Mouse (Mus musculus) brain, embryonic 14.5 days (tissue): ENCODE measurements at regions not wholly inside any gene's neighbourhood (a gene's known extent, or its start where the extent isn't known, plus 50 kb on each side); places are given as distances from the start of the nearest gene placed in this dataset.

Experiments used
- DNase-seq: peaks from one replicate; pipeline ENCODE4 v3.0.0-alpha.2; 2011; ENCODE audit warnings: low read depth
- CTCF ChIP-seq: fragments of 200-500 bp; IDR thresholded peaks from 2 replicates; pipeline ENCODE4 v1.5.1; 2012; ENCODE audit warnings: inconsistent platforms, mild to moderate bottlenecking, moderate library complexity, borderline replicate concordance; ENCODE audit not compliant: insufficient read depth, insufficient read length; ENCODE audit errors: extremely low read depth
- POLR2A ChIP-seq: fragments of 200-500 bp; IDR thresholded peaks from 2 replicates; pipeline ENCODE4 v1.6.1; 2012; ENCODE audit warnings: mild to moderate bottlenecking, inconsistent platforms, borderline replicate concordance; ENCODE audit not compliant: poor library complexity, insufficient read depth, insufficient read length, severe bottlenecking; ENCODE audit errors: extremely low read depth

DNA sequence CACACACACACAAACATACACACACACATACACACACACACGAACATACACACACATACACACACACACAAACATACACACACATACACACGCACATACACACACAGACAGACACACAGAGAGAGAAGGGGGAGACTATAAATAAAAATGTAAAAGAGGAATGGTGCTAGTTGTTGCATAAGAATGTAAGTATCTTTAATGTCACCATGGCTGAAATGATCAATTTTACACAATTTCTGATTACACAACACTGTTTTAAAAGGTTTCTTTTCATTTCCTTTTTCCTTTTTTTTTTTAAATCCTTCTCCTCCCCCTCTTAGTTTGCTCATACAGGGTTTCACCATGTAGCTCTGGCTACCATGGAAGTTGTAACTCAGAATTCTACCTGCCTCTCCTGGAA lies 125.9 kb upstream of the Atp6ap2 start:
- no peak for DNase-seq
- TF ChIP-seq POLR2A (no peak), CTCF (no peak)

DNA sequence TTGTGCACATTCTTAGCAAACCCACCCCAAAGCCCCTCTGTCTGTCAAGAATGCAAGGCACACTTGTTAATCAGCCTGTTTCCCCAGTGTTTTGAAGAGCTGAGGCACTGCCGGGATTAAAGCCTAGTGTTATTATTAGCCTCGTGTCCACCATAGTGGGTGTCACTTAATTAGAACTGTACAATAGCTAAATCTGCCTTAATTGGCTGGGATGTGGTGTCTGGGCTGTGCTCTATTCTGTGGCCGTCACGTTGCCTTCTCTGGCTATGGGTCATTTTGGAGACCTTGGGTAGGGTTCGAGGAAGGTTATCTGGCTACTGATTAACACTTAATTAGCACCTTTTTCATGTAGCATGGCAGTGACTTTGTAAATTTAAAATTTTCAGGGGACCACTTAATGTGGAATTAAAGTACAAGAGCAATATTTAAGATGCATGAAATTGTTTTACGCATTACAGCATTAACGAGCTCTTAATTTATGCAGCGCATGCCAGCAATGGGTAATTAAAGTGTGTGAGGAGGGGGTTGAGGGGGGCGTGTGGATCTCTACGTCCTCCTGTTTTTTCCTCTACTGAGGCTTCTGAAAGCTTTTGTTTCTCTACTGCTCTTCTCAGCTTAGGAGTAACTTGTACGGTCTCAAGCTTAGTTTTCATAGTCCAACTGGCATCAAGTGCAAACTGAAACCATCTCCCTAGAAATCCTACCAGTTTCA lies 124.5 kb upstream of the Atp6ap2 start:
- TF ChIP-seq POLR2A (no peak), CTCF (no peak)
- peak; percentile 82 for DNase-seq

DNA sequence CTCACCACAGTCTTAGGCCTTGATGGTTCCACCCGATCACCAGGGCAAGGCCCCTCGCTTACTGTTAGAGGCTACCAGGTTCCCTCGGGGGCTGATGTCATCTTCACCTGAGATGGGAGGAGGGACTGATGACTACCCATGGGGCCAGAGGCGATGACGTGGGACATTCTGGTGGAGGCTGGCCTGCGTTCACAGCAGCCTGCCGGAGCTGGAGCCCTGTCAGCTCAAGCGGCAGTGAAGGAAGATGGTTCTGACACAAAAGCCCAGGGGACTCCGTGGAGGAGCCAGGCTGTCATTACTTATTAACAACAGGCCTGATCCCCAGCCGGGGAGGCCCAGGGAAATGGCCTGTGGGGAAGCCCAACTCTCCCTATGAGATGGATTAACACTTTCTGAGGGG lies 121.3 kb upstream of the Atp6ap2 start:
- peak; percentile 57 for DNase-seq
- TF ChIP-seq CTCF (no peak), POLR2A (no peak)

DNA sequence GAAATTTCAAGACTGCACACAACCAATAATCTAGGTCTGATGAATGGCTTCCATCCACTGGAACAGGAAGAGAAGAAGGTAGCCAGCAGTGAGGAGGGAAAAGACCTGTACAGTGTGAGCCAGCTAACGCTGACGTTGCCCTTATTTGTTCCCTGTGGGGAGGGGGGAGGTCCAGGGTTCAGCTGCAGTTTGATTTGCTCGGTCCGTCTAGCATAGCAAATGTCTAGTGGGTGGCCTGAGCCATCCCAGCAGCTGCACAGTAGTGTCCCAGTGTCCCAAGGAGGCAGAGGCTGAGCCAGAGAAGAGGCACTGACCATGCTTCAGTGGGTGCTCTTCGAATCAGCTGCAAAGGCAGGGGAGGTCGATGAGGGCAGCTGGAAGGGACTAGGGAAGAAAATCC lies 120.7 kb upstream of the Atp6ap2 start:
- DNase-seq, result no peak
- no peak for TF ChIP-seq POLR2A
- no peak for TF ChIP-seq CTCF

DNA sequence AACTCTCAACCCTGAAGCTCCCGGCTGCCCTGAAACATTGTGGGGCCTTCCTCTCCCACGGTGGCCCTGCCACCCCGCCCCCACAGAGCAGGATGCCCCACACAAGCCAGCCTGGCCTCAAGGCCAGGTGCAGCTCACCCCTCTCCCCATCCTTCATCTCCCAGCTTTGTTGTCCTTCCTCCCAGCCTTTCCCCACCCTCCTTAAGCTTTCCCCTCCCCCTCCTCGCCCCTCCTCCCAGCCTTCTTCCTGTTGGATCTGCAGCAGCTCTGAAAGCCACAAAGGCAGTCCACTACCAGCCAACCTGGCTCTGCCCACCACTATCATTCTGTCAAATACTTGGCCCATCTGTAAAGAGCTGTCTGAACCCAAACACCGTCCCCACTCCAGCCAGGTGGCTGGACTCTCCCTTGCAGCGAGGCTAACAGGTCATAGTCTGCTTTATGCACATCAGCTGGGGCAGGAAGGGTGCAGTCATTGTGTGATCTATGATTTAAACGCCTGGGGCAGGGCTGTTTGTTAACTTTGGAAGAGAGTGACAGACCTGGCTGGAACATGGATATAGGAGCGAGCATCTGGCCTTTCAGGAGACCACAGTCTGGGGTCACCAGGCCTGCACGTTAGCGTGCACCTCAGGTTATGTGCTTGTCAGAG lies 119.9 kb upstream of the Atp6ap2 start:
- peak; percentile 35 for DNase-seq
- TF ChIP-seq CTCF (no peak), POLR2A (no peak)

DNA sequence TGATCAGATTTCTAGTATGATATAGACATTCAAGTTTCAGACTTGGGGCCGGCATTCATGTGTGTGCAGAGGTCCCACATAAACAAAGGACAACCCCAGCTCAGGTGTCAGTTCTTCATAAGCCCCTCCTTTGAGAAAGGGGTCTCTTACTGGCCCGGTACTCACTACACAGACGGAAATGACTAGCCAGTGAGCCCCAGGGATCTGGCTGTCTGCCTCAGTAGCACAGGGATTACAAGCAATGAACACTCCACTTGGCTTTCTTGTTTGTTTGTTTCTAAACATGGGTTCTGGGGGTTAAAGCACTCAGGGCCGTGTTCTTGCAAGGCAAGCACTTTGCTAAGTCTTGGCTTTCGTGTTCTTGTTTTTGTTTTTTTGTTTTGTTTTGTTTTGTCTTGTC lies 115.3 kb upstream of the Atp6ap2 start:
- DNase-seq, result no peak

DNA sequence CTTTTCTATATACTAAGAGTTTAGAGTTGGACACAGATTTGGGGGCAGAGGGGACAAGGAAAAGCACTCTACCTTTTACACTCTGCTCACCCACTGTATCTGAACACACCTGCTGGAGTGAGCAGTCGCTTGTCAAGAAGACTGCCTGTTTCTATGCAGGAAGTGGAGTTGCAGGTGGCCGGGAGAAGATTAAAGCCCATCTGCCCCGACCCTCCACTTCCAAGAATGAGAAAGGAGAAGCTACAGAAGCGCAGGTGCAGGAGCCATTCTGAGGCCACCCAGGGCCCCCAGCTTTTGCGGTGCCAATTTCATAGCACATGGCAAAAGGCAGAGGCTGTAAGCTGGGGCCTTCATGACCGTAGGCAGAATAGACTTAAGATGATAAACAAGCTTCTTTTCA lies 108.4 kb upstream of the Atp6ap2 start:
- no peak for TF ChIP-seq POLR2A
- no peak for TF ChIP-seq CTCF
- no peak for DNase-seq

More for the DNA sequence above, 115.3 kb upstream of the Atp6ap2 start:
- no peak for TF ChIP-seq POLR2A
- no peak for TF ChIP-seq CTCF

DNA sequence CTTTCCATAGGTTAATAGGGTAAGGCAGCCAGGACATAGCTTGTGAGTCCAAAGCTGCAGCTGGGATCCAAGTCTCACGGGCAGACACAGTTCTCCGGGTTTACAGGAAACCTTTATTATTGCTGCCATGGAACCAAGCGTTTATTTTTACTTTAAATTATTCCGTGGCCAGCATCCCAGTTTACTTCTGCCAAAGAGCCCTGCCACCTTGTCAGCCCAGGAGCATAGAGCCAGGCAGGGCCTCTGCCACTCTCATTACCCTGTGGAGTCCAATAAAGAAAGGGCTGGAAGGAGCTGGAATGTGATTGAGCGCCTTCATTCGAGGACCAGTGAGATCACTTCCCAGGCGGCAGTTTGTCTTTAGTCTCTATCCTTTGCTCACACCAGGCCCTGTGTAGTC lies 96.6 kb upstream of the Atp6ap2 start:
- TF ChIP-seq POLR2A (no peak), CTCF (no peak)
- peak; percentile 54 for DNase-seq

DNA sequence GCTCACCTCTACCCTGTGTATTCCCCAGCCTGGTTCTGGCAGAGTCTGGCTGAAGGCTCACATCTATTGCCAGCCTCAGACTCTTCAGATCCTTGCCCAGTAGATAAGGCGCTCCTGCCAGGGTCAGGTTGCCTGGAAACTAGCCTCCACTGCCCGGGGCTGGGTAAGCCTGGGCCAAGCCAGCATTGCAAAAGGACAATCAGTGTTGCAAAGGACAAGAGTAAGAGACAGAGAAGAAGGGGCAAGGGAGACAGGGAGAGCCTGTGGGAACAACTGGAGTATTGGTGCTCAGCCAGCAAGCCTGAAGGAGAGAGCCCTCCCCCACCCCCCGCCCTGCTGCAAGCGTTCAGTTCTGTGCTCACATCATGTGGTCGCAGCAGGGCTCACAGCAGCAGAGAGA lies 94.4 kb upstream of the Atp6ap2 start:
- DNase-seq, result peak; percentile 71
- TF ChIP-seq CTCF (no peak), POLR2A (no peak)

DNA sequence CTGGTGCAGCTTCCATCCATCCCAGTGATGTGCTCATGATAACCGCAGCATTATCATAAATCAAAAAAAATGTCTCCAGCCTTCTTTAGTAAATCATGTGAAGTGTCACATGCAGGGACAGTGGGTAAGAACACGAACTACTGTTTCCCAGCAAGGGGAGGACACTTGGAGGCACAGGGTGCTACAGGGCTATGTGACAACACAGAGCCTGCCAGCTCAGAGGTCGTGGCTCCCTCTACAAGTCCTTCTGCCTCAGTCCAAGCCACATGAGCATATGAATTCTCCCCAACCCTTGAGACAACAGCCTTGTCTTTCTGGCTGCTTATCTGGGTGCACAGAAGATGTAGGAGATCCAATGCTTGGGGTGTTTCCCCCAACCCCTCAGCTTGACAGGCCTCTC lies 93.7 kb upstream of the Atp6ap2 start:
- TF ChIP-seq POLR2A (no peak), CTCF (no peak)
- no peak for DNase-seq

DNA sequence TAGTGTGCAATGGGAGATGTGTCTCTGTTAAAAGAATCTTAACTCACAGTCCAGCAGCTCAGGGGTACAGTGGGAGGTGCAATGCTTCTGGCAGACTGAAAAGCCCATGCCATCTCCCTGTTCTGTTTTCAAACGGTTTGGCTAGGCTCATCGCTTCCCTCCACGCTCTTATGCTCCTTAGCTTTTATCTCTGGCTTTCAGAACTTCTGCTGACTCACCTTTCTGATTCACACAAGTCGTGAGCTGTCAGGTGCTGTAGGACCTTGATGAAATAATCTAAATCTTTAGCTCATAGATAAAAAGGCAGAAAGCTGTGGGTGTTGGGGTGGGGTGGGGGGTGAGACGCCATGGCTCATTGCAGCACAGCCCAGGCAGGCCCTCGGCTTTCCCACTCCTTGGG lies 93.1 kb upstream of the Atp6ap2 start:
- TF ChIP-seq POLR2A (no peak), CTCF (no peak)
- no peak for DNase-seq

DNA sequence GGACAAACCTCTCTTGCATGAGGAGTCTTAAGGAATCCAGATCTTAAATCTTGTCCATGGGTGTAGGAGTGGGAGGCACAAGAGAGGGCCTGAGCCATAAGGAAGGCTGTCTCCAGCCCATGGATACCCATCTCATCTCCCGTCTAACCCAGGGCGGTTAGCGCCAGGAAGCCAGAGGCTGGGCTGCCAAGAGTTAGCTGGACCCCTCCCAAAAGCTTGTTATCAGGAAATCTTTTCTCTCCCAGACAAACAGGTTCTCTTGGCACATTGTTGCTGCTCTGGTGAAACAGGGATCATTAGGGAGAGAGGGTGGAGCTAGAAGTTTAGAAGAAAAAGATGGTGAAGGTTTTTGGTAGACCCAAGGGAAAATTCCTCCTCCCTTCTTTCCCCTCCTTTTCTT lies 87.0 kb upstream of the Atp6ap2 start:
- TF ChIP-seq POLR2A, result no peak
- TF ChIP-seq CTCF, result no peak
- DNase-seq, result peak; percentile 50

DNA sequence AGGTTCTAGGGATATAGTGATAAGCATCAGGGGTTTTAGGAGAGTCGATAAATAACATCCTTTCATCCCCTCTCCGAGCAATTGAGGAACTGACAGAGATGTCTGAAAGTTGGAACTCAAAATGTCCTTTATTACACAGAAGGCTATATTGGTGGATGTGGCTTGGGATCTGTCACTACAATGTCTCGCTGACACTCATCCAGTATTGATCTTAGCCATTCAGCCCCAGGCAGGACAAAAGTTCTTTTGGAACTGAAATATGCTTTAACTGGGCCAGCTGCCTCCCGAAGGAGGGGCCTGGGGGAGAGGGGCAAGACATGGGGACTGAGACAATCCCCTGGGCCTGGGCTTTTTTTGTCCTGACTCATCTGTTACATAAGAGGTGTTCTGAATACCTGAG lies 85.2 kb upstream of the Atp6ap2 start:
- DNase-seq, result no peak
- TF ChIP-seq CTCF (no peak), POLR2A (no peak)

DNA sequence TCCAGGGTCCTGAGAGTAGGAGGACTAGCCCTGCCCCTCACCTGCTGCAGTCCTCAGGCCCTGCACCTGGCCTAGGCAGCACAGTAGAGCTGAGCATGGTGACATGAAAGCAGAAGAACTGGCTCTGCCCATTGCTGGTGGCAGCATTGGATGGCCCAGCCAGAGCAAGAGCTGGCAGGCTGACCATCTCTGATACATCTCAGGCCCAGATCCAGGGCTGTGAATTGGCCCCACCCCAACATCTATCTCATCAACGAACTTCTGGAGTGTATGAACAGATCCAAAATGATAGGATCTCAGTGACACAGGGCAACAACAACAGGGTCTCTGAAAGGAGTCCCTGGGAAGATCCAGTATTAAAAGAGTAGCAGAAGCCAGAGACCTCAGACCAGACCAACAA lies 84.0 kb upstream of the Atp6ap2 start:
- no peak for DNase-seq

More for the DNA sequence above, 84.0 kb upstream of the Atp6ap2 start:
- TF ChIP-seq POLR2A, result no peak
- no peak for TF ChIP-seq CTCF
